Mouse (Mus musculus) kidney, postnatal 25 days (tissue): ENCODE data around the gene Tbc1d2b.

Experiments used
- DNase-seq, 2 experiments: peaks; one replicate each; pipeline ENCODE4 v3.0.0; 2021; ENCODE audit warnings: mixed read lengths in 2 of 2

Gene Tbc1d2b

DNA sequence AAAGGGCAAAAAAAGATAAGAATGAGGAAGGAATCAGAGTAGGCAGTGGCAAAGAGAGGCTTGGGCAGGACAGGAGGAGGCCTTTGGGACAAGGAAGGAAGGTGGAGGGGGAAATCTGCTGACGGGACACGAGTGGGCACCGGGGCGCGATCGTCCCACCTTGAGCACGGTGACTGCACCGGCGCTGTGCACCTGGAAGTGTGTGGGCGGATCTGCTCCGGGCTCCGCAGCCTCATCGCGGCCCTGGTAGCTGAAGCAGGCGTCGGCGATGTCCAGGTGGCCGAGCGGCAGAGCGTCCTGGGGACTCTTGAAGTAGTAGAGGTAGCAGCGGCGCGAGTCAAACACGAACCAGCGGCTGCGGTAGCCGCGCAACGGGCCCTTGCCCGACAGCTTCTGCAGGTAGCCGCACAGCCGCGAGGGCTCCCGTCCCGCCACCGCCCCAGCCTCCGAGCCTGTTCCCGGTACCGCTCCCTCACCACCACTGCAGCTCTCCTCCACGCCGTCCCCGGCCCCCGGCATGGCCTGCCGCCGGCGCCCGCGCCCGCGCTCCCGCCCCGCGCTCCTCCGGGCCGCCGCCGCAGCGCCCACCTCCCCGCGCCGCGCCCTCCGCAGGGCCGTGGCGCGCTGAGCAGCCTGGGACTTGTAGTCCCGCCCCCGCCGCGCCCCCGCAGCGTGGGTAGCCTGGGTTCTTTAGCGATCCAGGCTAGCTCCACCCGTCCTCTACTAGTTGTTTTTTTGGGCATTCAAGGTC, at the start of gene Tbc1d2b:
Tbc1d2b (minus strand) TSS at position 612 of the 751 bp plus-strand sequence.
- peak; percentile 69 to 79 for DNase-seq

DNA sequence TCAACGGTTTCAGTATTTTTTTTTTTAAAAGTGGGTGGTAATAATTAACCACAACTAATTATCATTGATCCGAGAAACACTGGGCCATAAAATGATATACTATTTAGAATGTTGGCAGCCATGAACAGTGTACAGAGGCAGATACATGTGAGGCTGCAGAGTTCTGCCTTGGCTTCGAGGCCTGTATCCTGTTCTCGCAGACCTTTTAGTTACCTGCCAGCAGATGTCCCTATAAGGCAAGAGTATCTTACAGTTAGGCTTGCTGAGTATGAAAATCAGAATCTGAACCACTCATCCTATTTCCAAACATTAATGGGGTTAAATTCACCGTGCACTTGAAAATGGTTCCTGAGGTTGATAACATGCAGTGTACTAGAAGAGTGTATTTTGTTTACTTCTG, 45.7 kb upstream of the Tbc1d2b start:
- DNase-seq = no peak

DNA sequence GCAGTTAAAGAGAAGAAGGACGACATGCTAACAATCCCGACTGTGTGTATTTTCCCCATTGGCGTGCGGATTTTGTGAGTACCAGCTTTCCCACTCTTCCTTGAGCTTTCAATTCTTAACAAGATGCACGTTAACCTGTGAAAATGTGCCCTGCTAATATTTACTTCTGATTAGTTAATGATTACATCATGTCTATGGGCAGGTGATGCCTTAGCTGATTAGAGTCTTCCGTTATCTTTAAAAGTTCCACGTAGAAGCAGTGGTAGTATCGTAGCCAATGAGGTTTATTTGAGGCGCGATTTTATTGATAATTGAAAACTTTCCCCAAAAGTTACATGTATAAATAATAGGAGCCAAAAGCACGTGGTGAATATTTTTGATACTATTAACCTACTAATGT, 45.1 kb upstream of the Tbc1d2b start:
- no peak for DNase-seq

DNA sequence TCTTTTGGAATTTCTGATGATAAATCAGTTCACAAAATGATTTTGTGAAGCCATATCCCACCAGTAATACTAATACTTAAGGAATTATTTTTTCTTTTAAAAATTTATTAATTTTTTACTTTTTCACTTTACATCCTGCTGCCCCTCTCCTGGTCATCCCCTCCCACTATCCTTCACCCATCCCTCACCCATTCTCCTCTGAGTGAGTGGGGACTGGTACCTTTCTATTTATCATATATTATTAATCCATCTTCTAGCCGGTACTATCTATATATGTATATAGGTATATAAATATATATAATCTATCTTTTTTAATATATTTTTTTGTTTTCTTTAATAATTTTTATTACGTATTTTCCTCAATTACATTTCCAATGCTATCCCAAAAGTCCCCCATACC, 33.6 kb upstream of the Tbc1d2b start:
- DNase-seq = no peak

DNA sequence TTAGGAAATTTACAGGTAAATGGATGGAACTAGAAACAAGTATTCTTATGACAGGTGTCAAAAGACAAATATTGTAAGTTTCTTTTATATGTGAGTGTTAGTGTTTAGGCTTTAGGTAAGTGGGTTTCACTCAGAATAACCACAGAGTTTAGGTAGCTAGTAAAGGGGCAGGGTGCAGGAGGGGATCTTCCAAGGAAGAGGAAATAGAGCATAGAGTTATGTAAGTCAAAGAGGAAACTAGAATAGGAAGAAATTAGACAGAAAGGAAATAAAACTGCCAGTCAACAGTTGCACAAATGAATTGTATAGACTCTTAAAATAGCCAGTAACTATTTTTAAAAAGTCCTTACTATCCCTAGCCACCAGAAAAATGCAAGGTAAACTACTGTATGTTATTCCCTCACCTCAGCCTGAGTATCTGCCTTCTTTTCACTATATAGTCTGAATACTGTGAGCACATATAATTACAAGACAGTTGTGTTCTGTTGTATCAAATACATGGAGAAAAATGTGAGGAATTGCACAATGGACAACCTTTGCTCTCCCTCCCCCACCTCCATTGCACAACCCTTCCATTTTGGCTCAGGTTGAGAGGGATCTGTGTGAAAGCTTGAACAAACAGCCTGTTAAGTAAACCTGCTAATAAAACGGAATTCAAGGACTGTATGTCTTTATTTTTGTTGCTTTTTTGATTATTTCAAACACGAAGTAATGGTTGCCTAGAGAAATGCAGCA, 32.7 kb upstream of the Tbc1d2b start:
- no peak for DNase-seq

DNA sequence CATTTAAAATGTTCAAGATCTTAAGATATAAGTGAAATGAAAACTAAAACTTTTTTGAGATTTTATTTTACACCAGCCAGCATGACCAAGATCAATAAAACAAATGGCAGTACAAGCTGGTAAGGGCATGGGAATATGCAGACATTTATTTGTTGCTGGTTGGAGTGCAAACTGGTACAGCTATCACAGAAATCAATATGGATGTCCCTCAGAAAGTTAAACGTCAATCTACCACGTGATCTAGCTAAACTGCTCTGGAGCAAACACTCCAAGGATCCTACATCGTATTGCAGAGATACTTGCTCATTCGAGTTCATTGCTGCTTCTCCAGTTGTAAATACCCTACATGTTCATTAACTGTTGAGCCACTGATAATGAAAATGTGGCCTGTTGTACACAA, 32.1 kb upstream of the Tbc1d2b start:
- DNase-seq = no peak

DNA sequence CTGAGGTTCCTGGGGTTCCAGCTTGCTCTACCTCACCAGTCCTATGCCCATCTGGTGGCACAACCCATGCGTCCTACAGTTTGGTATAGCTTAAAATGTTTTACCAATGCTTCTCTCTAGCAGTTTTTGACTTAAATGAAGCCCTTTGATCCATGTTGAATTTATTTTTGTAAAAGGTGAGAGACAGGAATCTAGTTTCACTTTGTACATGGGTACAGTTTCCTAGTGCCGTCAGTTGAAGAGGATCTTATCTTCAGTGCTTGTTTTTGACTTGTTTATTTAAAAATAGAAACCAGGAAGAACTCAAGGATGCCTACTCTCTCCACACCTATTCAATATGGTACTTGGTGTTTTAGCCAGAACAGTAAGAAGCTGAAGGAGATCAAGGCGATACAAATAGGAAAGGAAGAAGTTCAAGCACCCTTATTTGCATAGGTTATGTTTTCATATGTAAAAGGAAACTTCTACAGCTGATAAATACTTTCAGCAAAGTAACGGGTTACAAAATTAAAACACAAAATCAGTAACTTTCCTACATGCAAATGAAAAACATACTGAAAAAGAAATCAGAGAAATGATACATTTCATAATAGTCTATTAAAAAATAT, 30.6 kb upstream of the Tbc1d2b start:
- no peak for DNase-seq

DNA sequence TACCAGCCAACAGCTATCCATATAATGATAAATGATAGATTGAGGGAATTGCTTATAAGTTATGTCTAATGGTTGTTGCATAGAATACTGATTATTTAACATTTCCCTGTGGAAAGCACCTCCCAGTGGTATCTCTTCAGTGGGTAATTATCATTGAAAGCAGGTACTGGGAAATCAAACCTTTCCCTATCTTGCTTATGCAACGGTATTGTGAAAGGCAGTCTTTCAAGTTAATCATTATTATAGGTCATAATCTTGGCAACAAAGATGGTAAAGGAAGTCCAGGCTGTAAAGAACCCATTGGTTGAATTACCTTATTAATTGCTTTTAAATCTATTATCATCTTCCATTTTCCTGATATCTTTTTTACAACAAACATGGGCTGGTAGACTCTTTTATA, 27.0 kb upstream of the Tbc1d2b start:
- no peak for DNase-seq

DNA sequence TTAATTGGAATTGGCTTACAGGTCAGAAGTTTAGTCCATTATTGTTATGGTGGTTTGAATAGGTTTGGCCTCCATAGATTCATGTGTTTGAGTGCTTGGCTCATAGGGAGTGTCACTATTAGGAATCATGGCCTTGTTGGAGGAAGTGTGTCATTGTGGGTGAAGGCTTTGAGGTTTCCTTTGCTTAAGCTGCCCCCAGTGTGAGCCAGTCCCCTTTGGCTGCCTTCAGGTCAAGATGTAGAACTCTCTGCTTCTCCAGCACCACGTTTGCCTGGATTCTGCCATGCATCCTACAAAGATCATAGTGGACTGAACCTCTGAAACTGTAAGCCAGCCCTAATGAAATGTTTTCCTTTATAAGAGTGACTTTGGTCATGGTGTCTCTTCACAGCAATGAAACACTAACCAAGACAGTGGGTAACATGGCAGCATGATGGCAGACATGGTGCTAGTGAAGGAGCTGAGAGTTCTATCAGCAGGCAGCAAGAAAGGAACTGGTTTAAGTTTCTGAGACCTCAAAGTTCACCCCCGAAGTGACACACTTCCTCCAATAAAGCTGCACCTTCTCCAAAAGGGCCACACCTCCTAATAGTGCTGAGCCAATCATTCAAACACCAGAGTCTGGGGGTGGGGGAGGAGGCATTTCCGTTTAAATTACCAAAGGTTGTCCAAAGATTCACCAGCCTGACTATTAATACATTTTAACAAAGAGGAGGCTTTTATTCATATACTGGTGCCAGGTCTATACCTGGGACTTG, 23.2 kb upstream of the Tbc1d2b start:
- no peak for DNase-seq

DNA sequence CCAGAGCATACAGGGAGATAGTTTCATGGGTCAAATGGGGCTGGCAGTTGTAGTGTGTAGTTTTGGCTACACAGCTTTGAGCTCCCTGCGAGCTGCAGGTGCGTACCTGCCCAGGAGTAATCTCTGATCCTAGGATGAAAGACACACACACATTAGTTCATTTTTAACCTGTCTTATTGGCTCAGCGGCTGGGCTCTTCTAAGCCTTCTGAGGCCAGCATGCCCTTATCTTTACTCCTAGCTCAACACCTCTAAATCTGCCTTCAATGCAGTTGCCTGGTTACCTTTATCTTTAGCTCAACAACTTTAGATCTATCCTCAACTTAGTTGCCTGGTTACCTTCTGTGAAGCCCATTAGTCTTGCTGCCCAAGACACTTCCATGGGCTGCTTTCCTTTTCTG, 7.8 kb upstream of the Tbc1d2b start:
- DNase-seq = no peak

DNA sequence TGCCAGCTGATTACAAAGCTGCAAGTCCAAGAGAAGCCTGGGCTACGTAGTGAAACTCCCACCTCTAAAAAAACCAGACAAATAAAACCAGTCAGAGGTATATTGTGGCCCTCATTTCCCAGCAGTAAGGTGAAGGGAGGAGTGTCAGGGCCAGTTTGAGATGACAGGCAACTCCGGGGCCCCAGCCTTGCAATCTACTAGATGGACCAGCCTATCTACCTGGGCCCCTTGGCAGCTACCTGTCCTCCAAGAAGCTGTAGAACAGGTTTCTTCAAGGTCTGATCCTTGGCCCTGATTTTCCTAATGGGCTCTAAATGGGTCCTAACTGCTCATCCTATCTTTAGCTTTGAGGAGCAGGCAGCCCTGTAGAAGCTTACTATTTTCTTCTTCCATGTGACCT, 7.3 kb upstream of the Tbc1d2b start:
- no peak for DNase-seq

DNA sequence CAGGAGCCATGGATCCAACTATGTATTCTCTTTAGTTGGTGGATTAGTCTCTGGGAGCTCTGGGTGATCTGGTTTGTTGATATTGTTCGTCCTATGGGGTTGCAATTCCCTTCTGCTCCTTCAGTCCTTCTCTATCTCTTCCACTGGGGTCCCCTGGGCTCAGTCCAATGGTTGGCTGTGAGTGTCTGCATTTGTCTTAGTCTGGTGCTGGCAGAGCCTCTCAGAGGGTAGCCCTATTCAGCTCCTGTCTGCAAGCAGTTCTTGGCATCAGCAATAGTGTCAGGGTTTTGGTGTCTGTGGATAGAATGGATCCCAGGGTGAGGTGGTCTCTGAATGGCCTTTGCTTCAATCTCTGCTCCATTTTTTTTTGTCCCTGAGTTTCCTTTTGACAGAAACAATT, 6.2 kb upstream of the Tbc1d2b start:
- DNase-seq = no peak

DNA sequence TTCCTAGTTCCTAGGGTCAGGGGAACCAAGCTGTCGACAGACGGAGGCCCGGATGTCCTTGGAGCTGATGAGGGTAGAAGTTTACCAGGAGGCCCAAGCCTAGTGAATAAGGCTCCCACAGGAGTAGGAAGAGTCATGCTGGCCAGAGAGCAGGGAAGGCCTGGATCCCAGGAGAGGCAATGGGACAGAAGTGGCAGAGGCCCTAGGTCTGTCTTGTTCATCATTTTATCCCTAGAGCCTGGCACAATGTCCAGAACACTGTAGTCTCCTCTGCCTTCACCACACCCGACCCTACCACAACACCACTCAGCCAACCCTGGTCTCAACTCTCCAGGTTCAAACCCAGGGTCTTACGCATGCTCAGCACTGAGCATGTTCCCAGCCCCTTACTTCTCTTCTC, 5.3 kb upstream of the Tbc1d2b start:
- no peak for DNase-seq

DNA sequence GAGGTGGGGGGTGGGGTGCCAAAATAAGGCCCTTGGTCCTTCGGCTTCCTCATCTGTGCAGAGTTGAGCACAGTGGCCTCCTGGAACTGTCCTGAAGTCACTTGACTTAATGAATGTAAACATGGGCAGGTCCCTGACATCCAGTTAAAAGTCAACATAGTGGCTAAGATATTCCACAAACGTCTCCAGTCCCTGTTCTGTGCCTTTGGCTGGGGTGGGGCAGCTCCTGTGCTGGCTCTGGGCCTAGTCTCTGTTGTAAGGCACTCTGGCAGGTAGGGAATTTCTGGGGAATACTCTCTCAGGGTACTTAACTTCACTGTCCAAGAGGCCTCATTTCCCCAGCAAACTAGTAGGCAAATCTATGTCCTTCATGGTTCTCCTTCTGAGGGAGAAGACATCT, 4.9 kb upstream of the Tbc1d2b start:
- no peak for DNase-seq

DNA sequence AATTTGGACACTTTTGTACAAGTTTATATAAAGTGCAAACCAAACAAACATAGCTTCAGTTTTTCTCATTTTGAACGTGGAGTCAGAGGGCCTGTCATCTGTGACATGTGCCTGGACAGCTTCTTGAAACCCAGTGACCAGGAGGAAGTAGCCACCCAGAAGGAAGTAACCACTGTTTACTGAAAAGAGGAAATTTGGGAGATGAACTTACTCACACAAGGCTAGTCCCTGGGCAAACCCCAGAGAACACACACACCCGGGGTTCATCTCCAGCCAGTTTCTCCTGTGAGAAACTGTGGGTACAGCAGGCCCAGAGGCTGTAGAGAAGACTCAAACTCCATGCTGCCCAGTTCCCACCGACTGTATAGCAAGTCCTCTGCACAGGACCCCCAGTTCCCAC, 3.9 kb upstream of the Tbc1d2b start:
- DNase-seq = no peak

DNA sequence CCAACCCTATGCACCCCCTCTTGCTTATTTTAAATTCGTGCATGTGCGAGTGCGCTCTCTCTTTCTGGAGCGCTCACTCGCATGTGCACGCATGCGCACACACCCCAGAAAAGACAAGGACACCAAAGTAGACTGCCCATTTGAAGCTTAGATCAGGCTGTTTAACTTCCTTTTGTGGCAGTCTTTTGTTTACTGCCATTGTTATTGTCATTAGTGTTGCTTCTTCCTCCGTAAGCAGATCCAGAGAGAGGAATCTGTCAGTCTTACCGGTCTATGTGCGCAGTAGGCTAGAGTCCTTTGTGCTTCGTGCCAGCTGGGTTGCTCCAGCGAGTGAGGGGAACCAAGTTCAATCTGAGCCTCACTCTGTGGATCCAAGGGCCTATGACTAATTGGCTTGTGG, 1.7 kb upstream of the Tbc1d2b start:
- DNase-seq = no peak

DNA sequence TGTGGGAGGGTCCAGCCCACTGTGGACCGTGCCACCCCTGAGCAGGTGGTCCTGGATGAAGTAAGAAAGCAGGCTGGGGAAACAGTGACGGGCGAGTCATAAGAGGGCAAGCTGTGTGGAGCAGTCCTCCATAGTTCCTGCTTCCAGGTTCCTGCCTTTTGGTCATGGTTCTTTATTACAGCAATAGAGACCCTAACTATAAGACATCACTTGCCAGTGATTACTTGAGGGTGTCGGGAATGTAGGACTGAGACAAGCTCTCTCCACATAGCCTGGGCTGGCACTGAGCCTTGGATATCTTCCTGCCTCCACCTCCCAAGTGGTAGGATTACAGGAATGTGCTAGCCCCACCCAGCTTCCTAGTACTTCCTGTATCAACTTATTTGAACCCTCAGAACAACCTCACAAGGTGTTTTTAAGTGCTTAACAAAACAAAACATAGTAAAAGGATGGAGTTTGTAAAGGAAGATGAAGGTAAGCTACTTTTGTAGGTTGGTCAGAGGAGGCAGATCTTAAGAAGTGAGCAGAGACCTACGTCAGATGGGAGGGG, 1.0 kb upstream of the Tbc1d2b start:
- no peak for DNase-seq

DNA sequence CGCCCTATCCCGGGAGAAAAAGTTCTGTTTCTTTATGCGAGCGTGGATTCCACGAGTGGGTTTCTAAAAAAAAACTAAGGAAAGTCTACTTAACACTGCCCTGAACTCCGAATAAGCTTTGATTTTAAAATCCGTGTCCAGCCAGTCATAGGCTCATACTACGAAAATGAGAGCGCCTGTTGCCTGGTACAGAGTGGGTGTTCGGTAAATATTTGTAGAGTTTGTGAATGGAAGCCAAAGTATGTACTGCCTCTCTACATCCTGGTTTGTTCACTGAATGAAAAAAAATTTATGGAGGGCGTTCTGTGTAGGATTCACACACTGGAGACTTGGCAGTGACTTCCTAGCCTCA, 316 bp upstream of the Tbc1d2b start:
- DNase-seq = no peak

DNA sequence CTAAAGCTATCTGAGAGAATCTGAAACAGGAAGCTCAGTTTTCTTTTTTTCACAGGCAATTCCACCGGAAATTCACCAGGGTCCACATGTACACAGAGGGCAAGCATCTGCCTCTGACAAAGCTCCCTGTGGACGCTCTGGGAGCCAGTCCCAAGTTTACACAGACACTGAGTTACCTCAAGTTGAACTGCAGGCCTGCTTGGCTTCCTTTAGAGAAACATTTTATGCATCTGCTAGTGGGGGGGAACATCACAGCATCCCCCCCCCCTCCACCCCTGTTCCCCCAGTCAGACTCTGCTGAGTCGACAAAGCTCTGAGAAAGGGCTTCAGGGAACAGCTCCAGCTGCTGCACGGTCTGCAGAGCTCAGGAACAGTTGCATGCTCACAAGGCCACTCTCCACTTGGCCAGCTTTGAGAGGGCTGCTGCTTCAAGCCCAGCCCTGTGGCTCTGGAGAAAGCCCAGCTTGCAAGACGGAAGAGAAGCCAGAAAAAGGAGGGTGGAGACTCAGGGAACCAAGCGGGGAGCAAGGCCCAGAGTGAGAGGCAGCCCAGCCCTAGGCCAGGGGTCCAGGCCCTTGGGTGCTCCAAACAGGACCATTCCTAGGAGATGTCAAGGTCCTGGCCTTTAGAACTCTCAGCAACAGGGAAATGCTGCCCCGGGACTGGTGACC, 1.5 kb downstream of the Tbc1d2b start:
- peak; percentile 50 to 78 for DNase-seq

DNA sequence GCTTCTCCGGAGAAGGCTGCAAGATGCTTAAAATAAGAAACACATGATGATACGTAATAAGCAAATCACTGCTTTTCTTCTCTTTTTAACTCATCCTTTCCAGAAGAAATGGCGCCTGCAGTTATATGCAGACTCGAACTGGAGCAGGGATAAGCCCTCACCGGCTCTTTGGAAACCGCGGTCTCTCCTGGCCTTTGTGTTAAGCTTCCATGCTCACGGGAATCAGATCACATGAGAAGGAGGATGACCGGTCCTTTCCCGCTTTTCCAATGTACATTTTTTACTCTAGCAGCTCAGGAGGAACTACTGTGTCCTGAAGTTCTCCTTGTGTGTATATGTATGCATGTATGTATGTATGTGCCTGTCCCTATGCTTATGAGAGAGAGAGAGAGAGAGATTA, 3.7 kb downstream of the Tbc1d2b start:
- DNase-seq = no peak

DNA sequence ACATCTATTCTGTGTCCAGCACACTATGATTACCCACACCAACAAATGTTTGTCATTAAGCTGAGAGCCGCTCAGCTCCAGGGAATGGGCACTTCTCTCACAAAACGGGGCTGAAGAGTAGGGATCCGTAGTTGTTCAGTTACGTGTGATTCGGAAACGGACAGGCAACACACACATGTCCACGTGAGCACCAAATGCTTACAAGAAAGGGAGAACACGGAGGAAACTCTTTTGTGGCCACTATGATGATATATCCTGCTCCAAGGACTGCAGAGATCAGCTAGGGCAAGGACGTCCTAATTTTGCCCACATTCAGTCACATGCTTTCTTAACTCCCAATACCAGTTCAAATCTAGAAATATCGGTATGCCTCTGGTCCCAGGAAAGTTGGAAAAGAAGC, 4.5 kb downstream of the Tbc1d2b start:
- no peak for DNase-seq

DNA sequence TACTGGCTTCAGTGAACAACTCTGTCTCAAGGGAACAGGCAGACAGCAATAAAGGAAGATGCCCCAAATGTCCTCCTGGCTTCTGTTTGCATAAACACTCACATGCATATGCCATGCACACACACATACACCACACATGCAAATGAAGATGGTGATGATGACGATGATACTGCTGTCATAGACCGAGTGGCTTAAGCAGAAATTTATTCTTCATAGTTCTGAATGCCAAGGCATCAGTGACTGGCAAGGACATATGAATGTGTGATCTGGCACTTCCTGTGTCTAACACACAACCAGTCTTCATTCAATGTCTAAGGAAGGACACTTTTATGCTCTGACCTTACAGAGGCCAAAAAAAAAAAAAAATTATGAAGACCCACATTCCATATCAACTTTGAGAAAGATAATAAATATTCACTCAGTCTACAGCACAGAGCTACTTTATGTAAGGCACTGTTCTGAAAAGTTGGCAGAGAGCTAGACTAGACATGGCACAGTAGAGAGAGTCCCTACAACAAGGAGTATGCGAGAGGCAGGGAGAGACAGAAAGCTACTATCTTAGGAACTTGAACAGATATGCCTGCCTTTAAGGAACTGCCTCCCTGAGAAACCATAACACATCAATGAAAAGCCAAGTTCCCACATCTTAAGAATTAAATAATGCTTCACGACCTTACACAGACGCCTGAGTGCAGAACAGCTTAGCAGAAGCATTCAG, 5.1 kb downstream of the Tbc1d2b start:
- no peak for DNase-seq
